Mouse (Mus musculus) liver, adult 2 months (tissue): ENCODE data around the gene Hsd11b2. TPM values are rescaled to one million over a fixed set of nuclear protein-coding genes. Genes with fewer than 3 reads are reported as not detected.
"Not testable (repeated sequence)": the region's sequence is repeated elsewhere in the genome, so short reads cannot be mapped to it uniquely, and the experiment has no call there.

Experiments
- DNase-seq: peaks from one replicate; pipeline ENCODE4 v3.0.0-alpha.2; 2011; ENCODE audit warnings: low read depth, low spot score; ENCODE audit errors: extremely low read depth
- H3K27ac ChIP-seq: fragments of 200-500 bp; replicated peaks from 2 replicates; pipeline ENCODE4 v1.5.1; 2012; ENCODE audit warnings: low read depth, mild to moderate bottlenecking, control low read depth, inconsistent platforms, low read length; ENCODE audit not compliant: insufficient read depth
- H3K27me3 ChIP-seq: fragments of 200-500 bp; 2 replicates; pipeline ENCODE4 v1.6.1; 2012; ENCODE audit warnings: mild to moderate bottlenecking, moderate library complexity, low read length, inconsistent platforms; ENCODE audit not compliant: control insufficient read depth, insufficient read depth
- H3K36me3 ChIP-seq: fragments of 200-500 bp; 2 replicates; pipeline ENCODE4 v1.6.1; 2012; ENCODE audit warnings: low read length, inconsistent platforms; ENCODE audit not compliant: control insufficient read depth, insufficient read depth
- H3K4me1 ChIP-seq: fragments of 200-500 bp; 2 replicates; pipeline ENCODE4 v1.6.1; 2011; ENCODE audit warnings: low read length; ENCODE audit not compliant: control insufficient read depth, insufficient read depth
- H3K4me3 ChIP-seq: fragments of 200-500 bp; 2 replicates; pipeline ENCODE4 v1.5.1; 2011; ENCODE audit warnings: low read depth, mild to moderate bottlenecking, control low read depth, low read length, moderate library complexity; ENCODE audit not compliant: insufficient read depth
- H3K79me2 ChIP-seq: fragments of 200-500 bp; 2 replicates; pipeline ENCODE4 v1.6.1; 2012; ENCODE audit warnings: inconsistent platforms, mild to moderate bottlenecking, low read length, moderate library complexity; ENCODE audit not compliant: control insufficient read depth, insufficient read depth
- H3K9ac ChIP-seq: fragments of 200-500 bp; 2 replicates; pipeline ENCODE4 v1.6.1; 2012; ENCODE audit warnings: low read depth, mild to moderate bottlenecking, control low read depth, inconsistent platforms, low read length
- CTCF ChIP-seq: fragments of 200-500 bp; IDR thresholded peaks from 2 replicates; pipeline ENCODE4 v1.5.1; 2011; ENCODE audit warnings: low read depth, low read length, control low read depth
- POLR2A ChIP-seq: fragments of 200-500 bp; IDR thresholded peaks from 2 replicates; pipeline ENCODE4 v1.6.1; 2011; ENCODE audit warnings: low read length, control low read depth; ENCODE audit not compliant: insufficient read depth; ENCODE audit errors: extremely low read depth
- WGBS: fragments of 180-500 bp; shearing (Covaris S2); methylation state at CpG from one replicate; pipeline ENCODE4 v1.1.7; 2018; 5-methylcytosine and 5-hydroxymethylcytosine counted together
- polyA plus RNA-seq: library from polyadenylated mRNA; depleted of rRNA; stranded (reverse); fragments of >200 nt; gene quantifications from 2 replicates; pipeline ENCODE4 v1.2.3, GENCODE M21; 2012
- total RNA-seq: library from RNA; depleted of rRNA; stranded (reverse); fragments of >200 nt; gene quantifications from 2 replicates; pipeline ENCODE4 v1.2.3, GENCODE M21; 2014

Hsd11b2 gene
- total and polyA plus RNA-seq, 2 experiments = 0.09 TPM; not detected in 1

GRCm38 (mm10) chr8:105562863-105563262 lies 44.3 kb downstream of the Hsd11b2 start:
- peaks cover 5% of the 10 kb centered on the region for H3K4me1 ChIP-seq
- H3K27me3 ChIP-seq = no peaks in the 10 kb centered on the region
- peaks cover 4% of the 10 kb centered on the region; the same call in 1 of the 2 replicates for H3K36me3 ChIP-seq
- no peak for DNase-seq
- H3K4me3 ChIP-seq = no peak overlapping the region
- WGBS = 71% methylated on average over 3 of the region's 3 CpGs
- no peak for TF ChIP-seq POLR2A
- TF ChIP-seq CTCF = no peak
- peaks cover 36% of the 10 kb centered on the region; the same call in 1 of the 2 replicates for H3K79me2 ChIP-seq
- H3K9ac ChIP-seq = no peak overlapping the region
- H3K27ac ChIP-seq = no peak overlapping the region

DNA sequence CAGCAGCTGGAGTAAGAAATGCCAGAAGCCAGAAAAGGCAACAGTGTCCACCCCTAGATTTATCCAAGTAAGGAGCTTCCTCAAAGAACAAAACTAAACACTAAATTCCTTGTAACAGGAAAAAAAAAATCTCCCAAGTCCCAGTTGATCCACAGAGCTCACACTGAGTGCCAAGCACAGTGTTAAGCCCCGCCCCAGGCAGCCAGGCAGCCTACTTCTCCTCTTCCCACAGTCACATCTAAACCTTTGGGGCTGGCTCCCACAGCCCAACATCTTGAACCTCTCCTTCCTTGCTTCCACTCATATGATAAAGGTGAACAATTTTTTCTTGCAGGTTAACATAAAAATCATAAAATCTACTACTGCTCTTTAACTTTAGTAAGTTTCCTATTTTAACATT lies 45.3 kb downstream of the Hsd11b2 start:
- whole genome bisulfite sequencing = 89% methylated on average over 1 of the region's 1 CpGs
- DNase-seq = no peak
- Histone ChIP-seq H3K36me3 (peaks cover 4% of the 10 kb centered on the region; the same call in 1 of the 2 replicates), H3K79me2 (peaks cover 31% of the 10 kb centered on the region; the same call in 1 of the 2 replicates), H3K4me3 (no peak overlapping the region), H3K4me1 (peaks cover 5% of the 10 kb centered on the region), H3K27me3 (no peaks in the 10 kb centered on the region), H3K9ac (no peak overlapping the region), H3K27ac (no peak overlapping the region)
- no peak for TF ChIP-seq POLR2A
- TF ChIP-seq CTCF = no peak

DNA sequence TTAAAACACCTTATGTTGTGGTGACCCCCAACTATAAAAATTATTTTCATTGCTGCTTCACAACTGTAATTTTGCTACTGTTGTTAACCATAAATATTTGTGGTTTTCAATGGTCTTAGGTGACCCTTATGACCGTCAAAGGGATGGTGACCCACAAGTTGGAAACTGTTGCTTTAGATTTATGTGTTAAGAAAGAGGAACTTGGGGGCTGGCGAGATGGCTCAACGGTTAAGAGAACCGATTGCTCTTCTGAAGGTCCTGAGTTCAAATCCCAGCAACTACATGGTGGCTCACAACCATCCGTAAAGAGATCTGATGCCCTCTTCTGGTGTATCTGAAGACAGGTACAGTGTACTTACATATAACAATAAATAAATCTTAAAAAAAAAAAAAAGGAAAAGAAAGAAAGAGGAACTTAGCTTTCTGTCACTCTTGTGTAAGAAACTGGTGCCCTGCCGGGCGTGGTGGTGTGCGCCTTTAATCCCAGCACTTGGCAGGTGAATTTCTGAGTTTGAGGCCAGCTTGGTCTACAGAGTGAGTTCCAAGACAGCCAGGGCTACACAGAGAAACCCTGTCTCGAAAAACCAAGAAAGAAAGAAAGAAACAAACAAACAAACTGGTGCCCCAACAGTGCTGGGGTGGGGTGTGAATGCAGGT lies 46.1 kb downstream of the Hsd11b2 start:
- peak; percentile 41 for DNase-seq
- Histone ChIP-seq H3K79me2 (peaks cover 27% of the 10 kb centered on the region; the same call in 1 of the 2 replicates), H3K4me3 (peak overlapping the region; percentile 85), H3K27ac (peak overlapping the region; percentile 63; the same call in 1 of the 2 replicates), H3K9ac (peak overlapping the region; percentile 89)
- H3K27me3 ChIP-seq, H3K4me1 ChIP-seq, H3K36me3 ChIP-seq: not testable (repeated sequence)
- WGBS = 53% methylated on average over 9 of the region's 9 CpGs

GRCm38 (mm10) chr8:105565401-105565881 lies 46.9 kb downstream of the Hsd11b2 start:
- WGBS = under 1% methylated on average over 31 of the region's 31 CpGs
- H3K27me3 ChIP-seq = no peaks in the 10 kb centered on the region
- TF ChIP-seq POLR2A (no peak), CTCF (no peak)
- peak overlapping the region; percentile 63 for H3K27ac ChIP-seq
- H3K9ac ChIP-seq = peak overlapping the region; percentile 89
- peaks cover 23% of the 10 kb centered on the region; the same call in 1 of the 2 replicates for H3K79me2 ChIP-seq
- H3K36me3 ChIP-seq = no peaks in the 10 kb centered on the region
- peak overlapping the region; percentile 85 for H3K4me3 ChIP-seq
- DNase-seq = no peak
- peaks cover 5% of the 10 kb centered on the region for H3K4me1 ChIP-seq

- peak; percentile 94 for DNase-seq
- 2% methylated on average over 53 of the region's 53 CpGs for WGBS
- H3K9ac ChIP-seq = peak within 1 kb of the TSS; percentile 89
- peak within 1 kb of the TSS; percentile 63 for H3K27ac ChIP-seq
- no peaks in the 10 kb centered on the region for H3K27me3 ChIP-seq
- TF ChIP-seq CTCF (peak; percentile 82), POLR2A (peak; percentile 61)
- peaks cover 5% of the 10 kb centered on the region for H3K4me1 ChIP-seq
- H3K79me2 ChIP-seq = peaks cover 23% of the 10 kb centered on the region; the same call in 1 of the 2 replicates
- H3K36me3 ChIP-seq = no peaks in the 10 kb centered on the region
- H3K4me3 ChIP-seq = peak within 1 kb of the TSS; percentile 85
Measured at GRCm38 (mm10) chr8:105565952-105566702, 47.6 kb downstream of the Hsd11b2 start, which contains the start of gene Atp6v0d1. Gene Atp6v0d1 (minus strand): TSS chr8:105566047.
